Mouse (Mus musculus) right cerebral cortex, adult 2 months (tissue): Measurements from ENCODE around the gene BC030867.
A peak's percentile ranks its signal among the peaks of the same experiment; 100 is the strongest.

Source experiments
- DNase-seq, 2 experiments: peaks; one replicate each; pipeline ENCODE4 v3.0.0; 2021 to 2022; ENCODE audit warnings: low spot score in 2 of 2

Gene BC030867

GRCm38 (mm10) chr11:102290141-102290540 lies 41.5 kb downstream of the BC030867 start:
- DNase-seq: no peak

- no peak for DNase-seq
Measured at GRCm38 (mm10) chr11:102291051-102291535, 42.4 kb downstream of the BC030867 start.

- DNase-seq: no peak
Measured at GRCm38 (mm10) chr11:102293971-102294370, 45.3 kb downstream of the BC030867 start.

DNA sequence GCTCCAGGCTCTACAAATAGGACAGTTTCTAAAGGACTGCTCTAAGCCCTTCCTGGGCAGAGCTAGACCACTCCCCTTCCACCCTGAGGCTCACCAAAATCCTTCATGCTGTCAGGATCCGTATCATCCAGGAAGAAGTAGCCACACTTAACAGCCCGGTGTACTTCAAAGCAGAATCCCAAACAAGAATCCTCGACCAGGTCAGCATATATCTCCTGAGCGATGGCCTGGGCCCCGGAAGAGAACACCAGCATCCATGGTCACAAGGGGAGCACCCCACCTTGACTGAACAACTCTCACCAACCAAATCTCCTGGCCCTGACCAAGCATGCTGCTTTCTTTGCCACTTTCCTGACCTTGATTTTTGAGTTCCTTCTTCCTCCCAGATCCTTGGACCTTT lies 45.7 kb downstream of the BC030867 start:
- no peak for DNase-seq

DNA sequence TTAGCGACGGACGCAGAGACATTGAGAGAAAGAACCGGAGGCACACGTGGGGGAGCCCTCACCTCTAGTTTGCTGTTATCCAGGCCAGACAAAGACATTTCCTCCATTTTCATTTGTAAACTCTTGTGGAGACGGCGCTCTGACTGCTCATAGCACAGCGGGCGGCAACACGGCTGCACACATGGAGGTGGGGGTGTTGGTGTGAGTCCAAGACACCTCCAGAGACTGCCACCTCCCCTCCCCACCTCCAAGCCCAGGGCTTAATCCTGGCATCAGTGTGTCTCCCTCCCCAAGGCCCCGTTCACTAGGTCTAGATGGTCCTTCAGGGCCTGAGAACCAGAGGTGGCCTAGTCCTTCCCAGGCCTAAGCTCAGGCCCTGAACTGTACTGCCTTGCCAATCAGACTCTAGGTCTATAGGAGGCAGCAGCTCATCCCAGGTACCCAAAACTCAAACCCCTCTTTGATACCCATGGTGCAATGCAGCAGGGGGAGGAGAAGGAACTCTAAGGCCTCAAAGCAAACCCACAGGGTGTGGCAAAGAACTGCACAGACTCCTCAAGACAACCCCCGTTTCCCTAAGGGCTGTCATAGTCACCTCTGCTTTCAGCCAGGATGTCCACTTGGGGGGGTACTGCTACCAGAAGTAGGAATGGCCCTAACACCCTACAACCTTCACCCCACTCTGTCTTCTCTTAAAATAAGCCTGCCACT lies 46.4 kb downstream of the BC030867 start:
- peak; percentile 44 to 47 for DNase-seq

DNA sequence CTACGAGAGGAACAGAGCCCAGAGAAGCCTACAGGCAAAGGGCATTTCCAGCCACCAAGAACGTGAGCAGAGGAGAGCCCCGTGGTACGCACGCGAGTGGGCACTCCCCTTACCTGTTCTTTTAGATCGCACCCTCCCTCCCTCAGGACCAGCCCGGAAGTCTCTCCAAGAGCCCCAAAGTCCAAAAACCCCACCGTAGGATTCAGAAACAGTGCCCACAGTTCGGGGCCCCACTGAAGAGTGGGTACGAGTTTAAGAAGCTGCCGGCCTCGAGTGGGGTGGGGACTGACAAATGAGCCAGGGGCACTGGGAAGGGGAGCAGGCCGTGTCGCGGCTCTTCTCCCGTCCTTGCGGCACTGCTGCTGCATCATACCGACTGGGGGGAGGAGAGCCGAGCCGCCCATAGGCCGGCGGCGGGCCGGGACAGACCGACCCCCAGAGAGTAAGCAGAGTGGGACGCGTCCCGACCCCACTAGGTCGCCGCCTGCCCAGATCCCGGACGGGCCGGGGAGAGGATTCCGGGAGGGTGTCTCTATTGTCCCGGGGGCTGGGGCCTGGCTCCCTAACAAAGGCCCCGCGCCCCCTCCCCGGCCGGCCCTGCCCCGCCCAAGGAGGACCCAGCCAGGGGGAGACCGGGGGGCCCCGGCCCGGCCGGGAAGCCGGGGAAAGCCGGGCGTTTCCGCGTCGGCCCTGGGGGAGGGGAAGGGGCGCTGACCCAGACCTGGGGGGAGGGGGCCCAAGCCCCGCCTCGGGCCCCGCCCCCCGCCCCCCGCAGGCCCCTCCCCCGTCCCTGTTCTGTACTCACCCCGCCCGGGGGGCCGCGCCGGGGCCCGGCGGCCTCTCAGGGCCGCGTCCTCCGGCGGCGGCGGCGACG lies 47.2 kb downstream of the BC030867 start:
- DNase-seq: no peak

DNA sequence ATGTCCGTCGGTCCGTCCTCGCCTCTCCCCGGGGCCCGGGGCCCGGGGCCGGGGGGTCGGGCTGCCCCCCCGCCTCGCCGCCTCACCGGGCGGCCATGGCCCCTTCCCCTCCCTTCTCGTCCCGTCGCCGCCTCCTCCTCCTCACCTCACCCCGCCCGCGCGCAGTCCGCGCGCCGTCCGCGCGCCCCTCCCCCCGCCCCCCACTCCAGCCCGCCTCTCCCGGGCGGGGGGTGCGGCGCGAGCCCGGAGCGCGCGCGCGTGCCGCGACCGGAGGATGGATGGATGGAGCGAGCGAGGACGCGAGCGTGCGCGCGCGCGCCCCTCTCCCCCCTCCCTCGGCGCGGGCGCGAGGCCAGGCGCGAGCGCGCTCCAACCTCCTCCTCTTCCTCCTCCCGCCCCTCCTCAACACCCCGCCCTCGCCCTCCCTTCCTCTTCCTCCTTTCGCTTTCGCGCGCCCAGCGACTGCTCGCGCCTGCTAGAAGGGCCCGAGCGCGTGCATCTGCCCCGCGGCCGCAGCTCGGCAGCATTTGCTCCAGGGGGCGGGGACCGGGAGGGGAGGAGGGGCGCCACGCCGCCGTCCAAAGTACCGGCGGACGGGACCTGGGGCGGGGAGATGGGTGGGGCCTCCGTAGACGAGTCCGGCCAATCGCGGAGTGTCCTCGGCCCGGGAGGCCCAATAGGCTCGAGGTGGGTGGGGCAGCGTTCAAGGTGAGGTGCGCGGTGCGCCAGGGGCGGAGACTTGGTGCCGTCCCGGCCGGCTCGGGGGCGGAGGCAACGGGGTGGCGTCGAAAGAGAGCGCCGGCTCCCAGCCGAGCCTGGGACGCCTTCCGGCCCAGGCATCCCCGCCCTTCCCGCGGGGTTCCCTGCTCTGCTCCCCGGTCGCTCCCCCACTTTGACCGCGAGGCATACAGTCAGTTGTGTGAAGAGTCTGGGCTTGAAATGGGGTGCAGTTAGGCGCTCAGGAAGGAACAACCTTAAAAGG lies 48.1 kb downstream of the BC030867 start, which contains the start of gene Atxn7l3:
Gene Atxn7l3 (minus strand): TSS at position 141 of the 982 bp plus-strand sequence.
- peak; percentile 98 for DNase-seq

DNA sequence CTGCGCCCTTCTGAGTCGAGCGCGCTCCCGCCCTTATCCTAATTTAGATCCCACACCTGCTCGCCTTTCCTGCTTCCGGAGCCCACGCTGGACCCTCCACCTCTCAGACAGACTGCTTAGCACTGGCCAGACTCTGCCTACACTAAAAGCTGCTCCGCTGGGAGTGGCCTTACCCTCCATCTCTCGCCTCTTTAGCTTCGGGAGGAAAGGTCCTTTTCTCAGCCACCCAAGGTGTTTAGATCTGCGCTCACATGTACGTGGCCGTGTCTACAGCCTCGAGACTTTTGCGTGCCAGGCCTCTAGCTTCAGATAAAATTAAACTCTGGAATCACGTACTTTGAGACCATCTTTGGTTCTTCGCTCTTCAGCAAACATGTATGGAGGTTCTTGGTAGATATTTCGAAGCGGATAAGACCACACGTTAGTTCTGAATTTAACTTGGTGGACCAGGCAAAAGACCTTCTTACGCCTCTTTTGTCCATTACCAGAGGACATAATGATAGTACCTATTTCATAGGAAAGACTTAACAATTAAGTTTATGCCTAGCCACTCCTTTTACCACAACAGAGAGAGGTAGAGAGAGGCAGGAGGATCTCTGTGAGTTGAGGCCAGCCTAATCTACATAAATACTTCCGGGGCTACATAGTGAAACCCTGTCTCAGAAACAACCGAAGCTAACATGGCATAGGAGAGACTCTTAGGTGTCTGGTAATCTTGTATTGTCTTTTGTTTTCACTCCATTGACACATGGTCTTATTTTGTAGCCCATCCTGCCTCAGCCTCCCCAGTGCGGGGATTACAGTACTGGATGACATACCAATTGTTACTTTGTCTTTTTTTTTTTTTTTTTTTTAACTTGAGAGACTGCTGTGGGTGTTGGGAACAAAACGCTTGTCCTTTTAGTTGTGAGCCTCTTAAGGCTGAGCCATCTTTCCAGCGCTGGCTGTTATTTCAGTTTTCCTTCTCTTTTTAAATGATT lies 49.2 kb downstream of the BC030867 start:
- no peak for DNase-seq

DNA sequence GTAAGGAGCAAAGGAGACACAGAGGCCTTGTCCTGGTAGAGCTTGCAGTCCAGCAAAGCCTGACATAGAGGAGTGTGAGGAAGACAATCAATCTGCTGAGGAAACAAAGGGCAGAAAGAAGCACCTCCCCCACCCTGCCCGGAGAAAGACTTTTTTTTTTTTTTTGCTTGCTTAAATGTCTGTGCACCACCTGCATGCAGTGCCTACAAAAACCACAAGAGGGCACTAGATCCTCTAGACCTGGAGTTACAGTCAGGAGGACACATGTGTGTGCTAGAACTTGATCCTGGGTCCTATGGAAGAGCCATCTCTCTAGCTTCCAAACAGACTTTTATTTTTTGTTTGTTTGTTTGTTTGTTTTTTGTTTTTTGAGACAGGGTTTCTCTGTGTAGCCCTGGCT lies 51.2 kb downstream of the BC030867 start:
- peak in 1 of 2 experiments; percentile 46 for DNase-seq

GRCm38 (mm10) chr11:102304141-102304540 lies 55.5 kb downstream of the BC030867 start:
- no peak for DNase-seq

DNA sequence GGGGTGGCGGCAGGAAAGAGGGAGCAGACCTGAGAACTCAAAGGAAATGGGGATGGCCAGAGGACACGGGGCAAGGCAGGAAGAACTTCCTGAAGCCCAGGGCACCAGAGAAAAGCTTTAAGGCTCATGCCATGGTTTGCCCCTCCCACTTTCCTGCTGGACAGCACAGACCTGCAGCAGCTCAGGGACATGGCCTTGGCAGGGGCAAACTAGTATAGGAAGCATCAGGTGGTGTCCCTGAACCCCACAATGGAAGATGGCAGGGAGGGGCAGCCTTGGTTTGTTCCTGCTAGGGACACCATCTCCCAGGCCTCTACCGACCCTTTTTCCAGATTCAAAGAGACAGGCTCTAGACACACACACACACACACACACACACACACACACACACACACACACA lies 56.7 kb downstream of the BC030867 start:
- DNase-seq: no peak

DNA sequence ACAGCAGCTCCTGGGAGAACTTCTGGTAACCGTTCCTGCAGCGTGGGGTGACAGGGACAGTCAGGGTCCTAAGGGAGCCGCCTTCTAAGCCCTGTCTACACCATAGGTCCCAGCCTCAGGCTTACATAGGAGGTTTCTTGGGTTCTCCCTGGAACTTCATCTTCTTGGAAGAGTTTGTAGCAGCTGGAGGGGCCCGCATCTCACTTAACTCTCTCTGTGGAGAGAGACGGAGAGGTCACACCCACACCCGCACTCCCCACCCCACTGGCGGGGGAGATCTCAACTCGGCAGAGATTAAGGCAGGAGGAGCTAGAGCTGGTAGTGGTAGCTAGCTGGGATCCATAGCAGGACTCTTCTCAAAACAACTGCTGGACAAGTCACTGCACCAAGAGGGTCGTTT lies 59.4 kb downstream of the BC030867 start:
- DNase-seq: no peak

- peak; percentile 98 for DNase-seq
Measured at GRCm38 (mm10) chr11:102308979-102309378, 60.3 kb downstream of the BC030867 start.

- DNase-seq: no peak
Measured at GRCm38 (mm10) chr11:102309821-102310617, 61.3 kb downstream of the BC030867 start.

DNA sequence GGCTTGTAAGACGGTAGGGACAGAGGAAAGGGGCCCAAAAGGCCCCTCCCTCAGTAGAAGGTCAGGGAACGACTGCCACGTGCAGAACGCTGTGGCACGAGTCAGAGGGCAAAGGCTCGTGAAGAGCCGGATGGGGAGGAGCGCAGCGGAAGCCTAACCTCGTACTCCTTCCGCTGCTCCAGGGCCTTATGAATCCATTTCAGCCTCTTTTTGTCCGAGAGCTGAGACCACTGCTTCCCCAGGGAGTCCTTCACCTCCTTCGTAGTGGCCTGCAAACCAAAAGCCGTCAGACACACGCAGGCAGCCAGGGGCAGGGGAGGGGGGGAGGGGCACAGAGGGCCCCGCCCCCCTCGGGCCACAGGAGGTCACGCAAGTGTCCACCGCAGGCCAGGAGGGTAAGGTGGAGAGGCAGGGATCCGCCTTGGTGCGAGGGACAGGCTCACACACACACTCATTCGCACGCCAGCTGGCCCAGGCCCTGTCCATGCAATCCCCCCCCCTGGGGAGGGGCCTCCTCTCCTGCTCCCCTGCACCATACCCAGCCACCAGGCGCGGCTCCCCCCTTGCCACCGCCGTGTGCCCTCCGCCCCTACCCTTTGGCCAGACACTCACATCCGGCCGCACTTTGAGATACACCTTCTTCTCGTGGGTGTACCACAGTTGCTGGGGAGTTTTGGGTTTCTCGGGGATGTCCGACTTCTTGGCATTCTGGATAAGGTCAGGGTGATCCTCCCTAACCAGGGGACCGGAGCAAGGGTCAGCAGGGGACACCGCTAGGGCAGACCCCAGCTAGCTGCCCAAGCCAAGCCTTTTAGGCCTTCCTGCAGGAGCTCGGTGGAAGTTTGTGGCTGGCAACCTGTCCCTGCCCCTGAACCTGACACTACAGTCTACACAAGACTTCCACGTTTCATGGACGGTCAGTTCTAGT lies 62.4 kb downstream of the BC030867 start:
- no peak for DNase-seq

DNA sequence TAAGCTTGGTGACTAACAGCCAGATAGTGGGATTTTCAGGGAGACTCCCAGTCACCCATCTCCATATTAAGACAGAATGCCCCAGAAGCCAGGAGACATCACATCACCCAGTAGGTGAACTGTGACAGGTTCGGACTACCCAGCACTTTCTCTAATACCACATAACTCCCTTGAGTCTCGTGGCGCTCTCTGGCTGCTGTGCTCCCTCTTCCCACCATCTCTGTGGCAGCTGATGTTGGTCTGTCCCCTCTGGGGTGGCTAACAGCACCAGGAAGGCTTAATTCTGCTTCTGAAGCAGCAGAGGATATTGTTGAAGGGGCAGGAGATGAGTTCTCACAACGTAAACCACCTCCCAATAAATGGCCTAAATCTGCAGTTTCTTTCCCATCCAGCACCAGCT lies 63.3 kb downstream of the BC030867 start:
- DNase-seq: no peak

- no peak for DNase-seq
Measured at GRCm38 (mm10) chr11:102312586-102312985, 63.9 kb downstream of the BC030867 start.

DNA sequence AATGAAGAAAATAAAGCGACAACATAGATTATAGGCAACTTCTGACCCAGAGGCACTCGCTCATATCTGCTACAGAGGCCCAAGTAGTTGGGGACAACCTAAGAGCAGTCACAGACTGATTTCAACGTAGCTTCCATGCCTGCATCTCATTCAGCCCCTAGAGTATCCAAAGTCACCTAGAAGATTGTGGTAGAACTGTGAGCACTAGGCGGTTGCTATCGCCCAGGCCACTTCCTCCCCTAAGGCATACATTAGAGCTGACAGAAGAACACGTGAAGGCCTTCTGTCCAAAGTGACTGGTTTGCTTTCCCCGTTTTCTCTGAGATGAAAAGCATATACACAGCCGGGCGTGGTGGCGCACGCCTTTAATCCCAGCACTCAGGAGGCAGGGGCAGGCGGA lies 65.6 kb downstream of the BC030867 start:
- DNase-seq: no peak
